Mouse (Mus musculus) layer of hippocampus, adult 2 months (tissue): ENCODE measurements at regions not wholly inside any gene's neighbourhood (a gene's known extent, or its start where the extent isn't known, plus 50 kb on each side); places are given as distances from the start of the nearest gene placed in this dataset.
A peak's percentile ranks its signal among the peaks of the same experiment; 100 is the strongest.

Experiments used
- DNase-seq, 2 experiments: peaks; one replicate each; pipeline ENCODE4 v3.0.0; 2022; ENCODE audit warnings: low spot score in 2 of 2
- H3K27ac ChIP-seq: fragments of 200-600 bp; 2 replicates; pipeline ENCODE4 v1.8.1; 2022
- H3K4me3 ChIP-seq: fragments of 200-600 bp; 2 replicates; pipeline ENCODE4 v1.8.1; 2022; ENCODE audit warnings: mild to moderate bottlenecking
- CTCF ChIP-seq: fragments of 200-600 bp; conservative IDR thresholded peaks from 2 replicates; pipeline ENCODE4 v1.8.1; 2022; ENCODE audit warnings: antibody characterized with exemption, mild to moderate bottlenecking, moderate library complexity

DNA sequence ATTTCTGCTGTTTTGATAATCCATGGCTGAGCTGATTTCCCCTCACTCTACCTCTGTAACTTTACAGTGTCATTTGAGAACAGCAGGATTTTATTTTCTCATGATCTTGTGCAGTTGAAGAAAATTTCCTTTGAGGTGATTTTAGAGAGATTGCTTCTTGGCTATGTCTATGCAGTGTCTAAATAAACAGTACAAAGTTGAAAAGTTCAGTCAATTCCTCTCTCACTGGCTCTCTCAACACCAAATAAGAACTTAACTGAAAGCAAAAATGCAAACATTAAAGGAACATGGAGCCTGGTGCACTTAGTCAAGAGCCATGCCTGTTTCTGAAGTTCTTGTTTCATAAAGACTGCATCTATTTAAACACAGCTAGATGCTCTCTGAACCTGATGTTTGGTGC, 254.7 kb downstream of the Tfec start:
- no peak for TF ChIP-seq CTCF
- no peak overlapping the region for H3K4me3 ChIP-seq
- H3K27ac ChIP-seq: no peak overlapping the region
- no peak for DNase-seq

DNA sequence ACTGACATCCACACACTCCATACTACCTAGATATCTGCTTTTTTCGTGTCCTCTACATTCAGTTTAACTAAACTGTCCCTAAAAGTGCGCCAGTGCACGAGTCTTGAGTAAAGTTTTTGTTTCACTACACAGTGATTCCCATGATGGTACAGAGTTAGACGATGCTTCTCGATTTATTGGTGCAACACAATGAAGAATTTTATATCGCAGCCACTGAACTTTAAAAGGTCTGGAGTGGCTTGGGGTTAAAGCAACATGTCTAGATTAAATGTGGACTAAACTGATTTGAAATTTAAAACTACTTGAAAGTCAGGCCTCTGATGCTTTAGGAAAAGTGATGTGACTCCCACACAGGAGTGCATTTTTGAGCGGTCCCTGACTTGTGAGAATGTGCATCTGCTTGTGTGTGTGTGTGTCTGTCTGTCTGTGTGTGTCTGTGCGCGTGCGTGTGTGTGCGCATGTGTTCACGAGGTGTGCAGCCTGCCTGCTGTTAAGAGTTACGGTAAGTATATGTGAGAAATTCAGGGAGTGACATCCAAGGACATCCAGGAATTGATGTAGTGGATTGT, 261.4 kb downstream of the Tfec start:
- no peak overlapping the region for H3K4me3 ChIP-seq
- H3K27ac ChIP-seq: no peak overlapping the region
- no peak for TF ChIP-seq CTCF
- DNase-seq: no peak

DNA sequence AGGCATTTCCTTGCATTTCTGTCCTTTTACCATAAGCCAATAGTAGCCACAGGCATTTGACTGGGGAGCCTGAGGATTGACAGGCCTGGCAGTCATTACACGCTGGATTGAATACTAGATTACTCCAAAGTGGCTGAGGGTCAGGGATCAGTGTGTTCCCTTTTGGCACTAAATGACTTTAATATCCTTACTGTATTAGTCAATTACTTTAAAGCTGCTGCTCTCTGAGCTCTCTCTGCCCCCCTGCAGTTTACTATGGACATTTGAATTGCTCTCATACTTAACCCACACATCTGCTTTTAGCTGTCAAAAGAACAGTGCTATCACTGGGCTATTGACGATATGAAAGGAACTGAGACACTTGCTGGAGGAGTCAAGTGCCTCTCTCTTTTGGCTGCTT, 262.1 kb downstream of the Tfec start:
- no peak for DNase-seq
- TF ChIP-seq CTCF: no peak
- Histone ChIP-seq H3K4me3 (no peak overlapping the region), H3K27ac (no peak overlapping the region)

DNA sequence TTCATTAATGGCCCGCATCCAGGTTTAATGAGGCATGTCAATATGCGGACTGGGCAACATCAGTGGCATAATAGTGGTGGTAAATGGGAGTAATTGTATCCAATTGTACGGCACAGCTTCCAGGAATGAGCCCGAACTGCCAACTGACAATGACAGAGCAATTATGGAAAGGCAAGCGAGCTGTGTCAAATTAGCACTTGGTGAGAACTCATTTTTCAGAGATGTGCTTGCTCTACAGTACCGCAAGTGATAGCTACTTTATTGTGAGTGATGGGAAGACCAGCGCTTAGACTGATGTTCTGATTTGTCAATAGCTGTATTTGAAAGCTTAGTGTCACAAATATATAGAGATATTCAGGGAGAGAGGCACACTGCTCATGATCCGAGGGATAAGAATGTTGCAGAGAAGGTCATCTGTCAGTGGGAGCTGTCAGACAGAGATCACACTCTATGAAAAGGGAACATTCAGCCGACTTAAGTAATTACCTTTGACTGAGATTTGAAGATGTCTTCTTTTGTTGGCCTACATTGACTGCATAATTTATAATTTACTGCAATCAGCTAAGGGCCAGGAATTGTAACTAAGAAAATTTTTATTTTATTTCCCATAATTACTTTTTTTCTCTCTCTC, 290.7 kb downstream of the Tfec start:
- Histone ChIP-seq H3K4me3 (no peak overlapping the region), H3K27ac (no peak overlapping the region)
- no peak for DNase-seq
- TF ChIP-seq CTCF: no peak

DNA sequence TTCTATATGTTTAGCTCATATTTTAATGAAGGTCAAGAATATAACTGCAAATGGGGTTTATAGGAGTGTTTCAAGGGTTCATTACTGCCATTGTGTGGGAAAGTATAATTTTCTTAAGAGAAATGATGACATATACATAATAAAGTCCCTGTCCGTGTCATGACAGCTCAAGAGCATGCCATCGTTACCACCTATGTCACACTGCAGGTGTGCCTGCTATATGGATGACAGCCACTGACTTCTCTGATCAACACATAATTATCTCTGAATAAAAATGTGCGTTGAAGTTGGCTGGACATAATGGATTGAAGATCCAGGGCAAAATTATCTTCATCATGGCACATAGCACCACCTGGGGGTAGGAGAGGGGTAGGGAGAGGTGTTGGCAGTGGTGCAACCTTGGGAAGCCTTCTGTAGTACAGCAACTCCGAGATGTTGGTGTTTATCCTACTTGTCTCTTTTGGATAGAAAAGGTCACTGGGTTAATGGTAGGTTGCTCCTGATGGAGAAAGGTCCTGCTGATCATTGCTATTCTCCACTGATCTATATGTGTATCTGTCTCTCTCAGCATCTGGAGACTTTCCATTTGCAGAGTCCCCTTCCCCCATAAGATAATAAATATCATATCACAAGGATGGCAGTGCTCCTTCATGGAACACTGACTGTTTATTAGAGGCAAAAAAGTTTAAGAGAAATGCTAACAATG, 291.4 kb downstream of the Tfec start:
- no peak for DNase-seq
- Histone ChIP-seq H3K4me3 (no peak overlapping the region), H3K27ac (no peak overlapping the region)
- TF ChIP-seq CTCF: 0 out of 2 replicates have a peak, but pooled peaks have one; percentile 4

DNA sequence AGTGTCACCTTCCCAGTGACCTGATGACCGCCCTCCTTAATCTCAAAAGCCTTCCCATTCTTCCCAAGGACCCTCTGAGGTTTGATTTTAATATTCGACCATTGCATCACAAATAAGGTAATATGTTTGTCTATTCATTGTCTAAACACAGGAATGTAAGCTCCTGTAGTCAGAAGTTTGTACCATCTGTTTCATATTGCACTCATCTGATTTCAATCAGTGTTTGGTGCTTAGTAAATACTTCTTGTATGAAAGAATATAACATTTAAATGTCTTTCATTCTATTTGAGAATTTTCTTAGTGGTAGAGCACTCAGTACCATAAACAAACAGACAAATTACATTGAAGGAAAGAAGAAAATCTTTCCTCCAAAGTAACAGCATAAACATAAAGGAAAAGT, 305.8 kb downstream of the Tfec start:
- DNase-seq: no peak
- Histone ChIP-seq H3K27ac (no peak overlapping the region), H3K4me3 (no peak overlapping the region)
- no peak for TF ChIP-seq CTCF

DNA sequence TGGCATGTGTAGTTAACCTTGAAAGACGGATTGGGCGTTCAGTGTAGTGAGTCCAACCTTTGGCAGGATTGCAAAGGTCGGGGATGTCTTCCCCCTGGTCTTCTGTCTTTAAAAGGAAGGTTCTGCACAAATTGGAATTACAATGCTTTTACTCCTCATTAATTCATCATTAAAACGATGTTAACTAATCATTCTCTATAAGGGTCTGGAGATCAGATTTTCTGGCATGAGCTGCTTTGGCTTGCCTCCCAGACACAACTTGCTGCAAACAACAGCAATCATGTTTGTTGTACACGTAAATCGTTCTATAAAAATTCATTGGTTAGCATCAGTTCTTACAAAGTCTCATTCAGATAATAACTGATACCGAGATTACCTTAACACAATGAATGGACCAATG, 315.9 kb downstream of the Tfec start:
- Histone ChIP-seq H3K4me3 (no peak overlapping the region), H3K27ac (no peak overlapping the region)
- no peak for DNase-seq
- TF ChIP-seq CTCF: no peak

DNA sequence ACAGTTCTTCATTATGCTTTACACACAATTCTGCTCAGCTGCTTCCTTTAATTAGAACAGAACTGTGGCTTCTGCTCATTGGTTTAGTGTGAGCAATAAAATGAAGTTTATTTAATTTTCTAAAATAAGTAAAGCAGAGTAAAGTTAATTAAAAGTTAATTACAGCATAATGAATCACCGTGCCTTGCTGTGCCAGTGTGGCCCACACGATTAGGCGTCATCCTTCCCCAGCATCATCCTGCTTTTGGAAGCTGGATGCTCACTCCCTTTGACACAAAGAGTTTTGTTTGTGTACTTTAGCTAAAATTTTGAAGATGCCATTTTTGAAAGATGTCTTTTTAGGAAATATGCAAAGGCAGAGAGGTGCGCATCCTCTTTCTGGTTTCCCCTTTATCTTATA, 316.4 kb downstream of the Tfec start:
- no peak for DNase-seq
- no peak overlapping the region for H3K4me3 ChIP-seq
- no peak overlapping the region for H3K27ac ChIP-seq
- TF ChIP-seq CTCF: no peak

DNA sequence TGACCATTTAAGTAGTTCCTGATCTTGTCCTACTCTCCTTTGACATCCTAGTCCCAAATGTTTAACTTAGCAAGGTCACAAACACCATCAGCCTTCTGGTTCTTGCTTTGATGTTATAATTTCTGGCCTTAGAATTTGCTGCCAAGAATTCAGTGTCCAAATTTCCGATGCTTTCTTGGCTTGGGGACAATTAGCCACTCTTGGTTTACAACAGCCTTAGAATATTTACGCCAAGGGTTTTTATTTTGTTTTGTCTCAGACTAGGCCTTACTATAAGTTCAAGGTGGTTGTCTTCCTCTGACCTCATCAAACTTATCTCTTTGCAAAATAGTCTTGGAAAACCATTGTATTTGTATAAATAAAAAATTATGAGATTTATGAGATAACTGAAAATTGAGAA, 322.4 kb downstream of the Tfec start:
- no peak for TF ChIP-seq CTCF
- no peak for DNase-seq
- Histone ChIP-seq H3K4me3 (no peak overlapping the region), H3K27ac (no peak overlapping the region)

DNA sequence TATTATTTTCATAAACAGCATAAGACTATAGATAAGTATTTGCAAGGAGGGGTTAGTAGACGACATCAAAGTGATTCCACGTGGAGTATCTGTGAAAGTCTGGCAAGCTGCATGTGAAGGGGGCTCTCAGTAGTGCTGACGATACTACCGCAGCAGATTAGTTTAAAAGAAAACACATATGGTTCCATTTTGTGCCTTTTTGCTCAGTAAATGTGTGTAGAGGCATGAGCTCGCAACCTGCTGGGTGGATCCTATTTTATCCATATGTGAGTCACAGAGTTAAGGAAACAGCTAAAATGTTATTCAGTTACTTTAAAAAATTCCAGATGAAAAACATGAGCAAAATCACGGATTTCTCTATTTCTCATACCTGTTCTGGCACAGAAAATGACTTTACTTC, 325.4 kb downstream of the Tfec start:
- no peak for DNase-seq
- H3K27ac ChIP-seq: no peak overlapping the region
- TF ChIP-seq CTCF: no peak
- H3K4me3 ChIP-seq: no peak overlapping the region

DNA sequence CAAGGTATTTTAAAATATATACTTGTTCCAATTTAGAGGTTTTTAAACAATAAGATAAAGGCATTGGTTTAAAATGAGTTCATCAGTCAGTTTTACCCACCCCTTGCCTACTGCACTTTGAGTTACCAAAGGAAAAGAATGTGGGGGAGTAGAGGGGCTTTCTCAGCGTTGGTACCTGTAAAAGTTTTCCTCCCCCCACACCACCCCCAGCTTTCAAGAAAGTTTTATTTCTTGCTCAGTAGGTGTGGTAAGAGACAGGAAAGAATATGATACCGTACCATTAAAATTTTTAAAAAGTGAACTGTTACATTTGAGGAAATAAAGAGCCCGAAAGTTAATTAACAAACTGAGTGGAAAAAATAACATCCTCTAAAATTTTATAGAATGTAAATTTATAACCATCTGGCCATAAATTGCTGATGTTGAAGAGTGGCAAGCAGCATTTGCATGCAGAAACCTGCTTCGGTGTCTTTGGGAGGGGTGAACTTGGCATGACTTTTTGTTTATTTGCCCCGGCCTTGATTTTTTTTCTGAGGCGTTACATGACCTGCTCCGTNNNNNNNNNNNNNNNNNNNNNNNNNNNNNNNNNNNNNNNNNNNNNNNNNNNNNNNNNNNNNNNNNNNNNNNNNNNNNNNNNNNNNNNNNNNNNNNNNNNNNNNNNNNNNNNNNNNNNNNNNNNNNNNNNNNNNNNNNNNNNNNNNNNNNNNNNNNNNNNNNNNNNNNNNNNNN, 346.1 kb downstream of the Tfec start:
- TF ChIP-seq CTCF: no peak
- no peak for DNase-seq

DNA sequence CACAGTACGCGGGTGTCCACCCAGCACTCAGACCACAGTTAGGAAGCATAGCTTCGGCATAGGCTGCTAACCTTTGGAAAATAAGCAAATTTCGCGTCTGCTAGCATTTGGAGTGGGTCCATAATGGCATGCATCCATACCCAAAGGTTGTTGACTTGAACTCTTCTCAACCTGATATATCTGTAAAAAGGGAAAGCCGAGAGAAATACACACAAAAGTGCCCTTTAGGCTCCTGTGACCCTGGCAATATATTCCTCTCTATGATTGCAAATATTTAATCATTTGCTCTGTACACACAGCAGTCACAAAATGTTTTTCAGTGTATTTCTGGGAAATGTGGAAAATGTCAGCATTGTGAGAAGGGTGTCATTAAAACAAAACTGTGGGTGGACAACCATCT, 347.1 kb downstream of the Tfec start:
- no peak for DNase-seq
- no peak for TF ChIP-seq CTCF
- no peak overlapping the region for H3K27ac ChIP-seq
- no peak overlapping the region for H3K4me3 ChIP-seq

More for the DNA sequence above, 346.1 kb downstream of the Tfec start:
- Histone ChIP-seq H3K4me3 (no peak overlapping the region), H3K27ac (no peak overlapping the region)

DNA sequence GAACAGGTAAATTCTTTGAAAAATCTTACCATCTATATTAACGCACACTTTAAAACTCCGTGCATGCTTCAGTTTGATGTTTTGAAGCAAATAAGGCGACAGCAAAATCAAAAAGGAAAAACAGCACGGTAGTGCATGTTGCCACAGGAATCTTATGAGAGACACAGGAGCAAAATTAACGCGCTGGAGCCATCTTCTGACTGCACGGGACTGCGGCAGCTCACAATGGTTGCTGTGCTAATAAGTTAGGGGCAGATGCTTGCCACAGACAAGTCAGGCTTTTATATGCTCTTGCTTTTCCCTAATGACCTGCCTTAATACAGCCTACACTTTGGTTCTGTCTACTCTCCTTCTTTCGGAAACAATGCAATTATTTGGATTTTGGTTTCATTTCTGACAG, 347.8 kb downstream of the Tfec start:
- DNase-seq: peak; percentile 39 to 58
- peak overlapping the region; percentile 23 for H3K4me3 ChIP-seq

More for the DNA sequence above, 347.8 kb downstream of the Tfec start:
- peak; percentile 68 for TF ChIP-seq CTCF
- no peak overlapping the region for H3K27ac ChIP-seq
